Mouse (Mus musculus): ENCODE measurements at regions not wholly inside any gene's neighbourhood (a gene's known extent, or its start where the extent isn't known, plus 50 kb on each side); places are given as distances from the start of the nearest gene placed in this dataset.
A peak's percentile ranks its signal among the peaks of the same experiment; 100 is the strongest.

DNA sequence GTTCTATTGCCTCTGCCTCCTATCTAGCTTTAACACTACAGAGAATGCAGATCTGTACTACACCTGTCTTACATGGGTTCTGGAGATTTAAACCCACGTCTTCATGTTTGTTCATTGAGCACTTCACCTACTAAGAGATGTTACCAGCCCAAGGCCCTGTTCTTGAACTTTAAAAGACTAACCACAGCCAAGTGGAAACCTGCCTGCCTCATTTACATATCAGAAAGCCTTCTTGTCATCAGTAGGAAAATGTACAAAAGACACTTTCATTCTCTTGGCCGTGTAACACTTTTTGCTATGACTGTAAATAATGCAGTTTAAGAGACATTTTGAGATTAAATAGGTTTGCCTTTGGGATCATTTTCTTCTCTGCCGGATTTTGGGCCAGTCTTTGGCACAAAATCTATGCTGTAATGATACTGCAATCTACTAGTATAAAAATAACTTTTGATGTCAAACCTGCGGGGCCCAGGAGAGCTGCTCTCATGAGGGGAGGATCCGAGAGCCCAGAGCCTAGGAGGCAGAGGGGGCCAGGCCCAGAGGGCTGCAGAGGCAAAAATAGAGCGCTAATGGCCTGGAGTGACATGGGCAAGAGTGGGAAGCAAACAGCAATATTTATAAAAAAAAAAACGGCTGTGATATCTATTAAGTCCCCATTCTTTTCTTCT lies 318.4 kb upstream of the Myo3a start:
- DNase-seq (ENCODE audit: low spot score in 2 of 2) = no peak

DNA sequence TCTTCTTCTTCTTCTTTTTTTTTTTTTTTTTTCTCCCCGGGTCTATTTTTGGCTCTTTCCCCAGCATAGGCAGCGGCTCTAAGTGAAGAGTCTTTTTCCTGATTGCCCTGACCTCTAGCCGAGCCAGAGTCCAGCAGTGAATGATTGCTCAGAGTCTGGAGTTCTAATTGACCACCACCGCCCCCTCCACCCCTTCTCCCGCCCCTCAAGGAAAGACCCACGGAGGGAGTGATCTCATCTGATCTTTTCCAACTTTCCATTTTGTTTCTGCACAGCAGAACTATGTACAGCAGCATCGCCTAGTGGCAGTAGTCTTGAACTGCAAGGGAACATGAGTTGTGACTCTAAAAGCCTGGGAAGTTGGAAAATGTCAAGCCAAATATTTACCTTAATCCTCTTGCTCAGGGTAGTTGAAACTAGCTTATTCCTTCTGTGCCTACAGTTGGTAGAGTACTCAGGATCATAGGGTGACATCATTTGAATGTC lies 317.8 kb upstream of the Myo3a start:
- DNase-seq (ENCODE audit: low spot score in 2 of 2) = peak; percentile 32 to 75

DNA sequence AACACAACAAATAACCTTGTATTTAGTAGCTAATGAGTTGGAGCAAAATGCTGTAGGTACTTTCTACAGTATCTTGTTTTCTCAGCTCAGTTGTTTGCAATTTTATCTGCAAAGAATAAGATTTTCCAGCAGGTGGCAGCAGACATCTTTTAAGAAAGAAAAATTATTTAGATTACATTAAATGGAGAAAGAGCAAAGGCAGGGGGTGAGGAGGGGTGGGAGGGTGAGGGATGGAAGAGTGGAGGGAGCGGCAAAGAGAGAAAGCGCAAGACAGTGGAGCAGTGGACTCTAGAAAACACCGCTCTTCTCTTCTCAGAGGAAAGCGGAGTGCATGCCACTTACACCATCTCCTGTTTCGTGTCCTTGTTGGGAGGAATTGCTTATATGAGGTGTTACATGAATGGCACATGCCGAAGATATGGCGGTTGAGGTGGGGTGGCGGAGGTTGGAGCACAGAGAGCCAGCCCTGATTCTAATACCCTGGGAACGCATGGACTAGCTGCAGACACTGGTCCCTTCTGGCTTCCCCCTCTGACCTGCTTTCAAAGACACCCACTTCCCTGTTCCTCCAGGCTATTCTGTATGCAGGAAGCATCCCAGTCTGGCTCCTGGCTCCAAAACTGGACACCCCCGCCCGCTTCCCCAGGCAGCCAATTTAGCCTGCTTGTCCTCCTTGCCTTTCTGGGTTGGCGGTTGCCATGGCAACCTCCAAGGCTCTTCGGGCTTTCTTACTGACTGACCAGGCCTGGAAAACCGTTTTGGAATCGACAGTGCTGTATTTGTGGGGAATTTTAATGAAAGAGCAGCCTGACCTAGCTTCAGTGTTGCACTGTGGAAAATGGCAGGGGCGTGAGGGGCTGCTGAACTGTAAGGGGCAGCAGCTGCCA lies 309.3 kb upstream of the Myo3a start:
- peak; percentile 88 to 94 for DNase-seq (ENCODE audit: low spot score in 2 of 2)

DNA sequence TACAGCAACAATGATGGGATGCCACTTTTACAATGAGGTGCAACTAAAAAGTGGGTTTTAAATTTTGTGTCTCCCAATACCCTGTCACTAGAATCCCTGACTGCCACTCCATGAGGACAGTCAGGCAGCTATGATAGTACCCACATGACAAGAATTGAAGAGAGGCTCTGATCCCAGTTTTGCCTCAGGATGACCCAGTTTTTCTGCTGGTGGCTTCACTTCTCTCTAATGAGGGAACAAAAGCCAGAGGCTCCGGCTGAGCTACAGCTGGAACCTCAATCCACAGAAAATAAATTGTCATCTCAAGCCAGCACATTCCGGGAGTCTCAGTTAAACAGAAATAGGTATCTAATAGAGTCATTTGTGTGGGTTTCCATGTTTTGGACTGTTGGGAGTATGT lies 308.2 kb upstream of the Myo3a start:
- DNase-seq (ENCODE audit: low spot score in 2 of 2) = no peak

DNA sequence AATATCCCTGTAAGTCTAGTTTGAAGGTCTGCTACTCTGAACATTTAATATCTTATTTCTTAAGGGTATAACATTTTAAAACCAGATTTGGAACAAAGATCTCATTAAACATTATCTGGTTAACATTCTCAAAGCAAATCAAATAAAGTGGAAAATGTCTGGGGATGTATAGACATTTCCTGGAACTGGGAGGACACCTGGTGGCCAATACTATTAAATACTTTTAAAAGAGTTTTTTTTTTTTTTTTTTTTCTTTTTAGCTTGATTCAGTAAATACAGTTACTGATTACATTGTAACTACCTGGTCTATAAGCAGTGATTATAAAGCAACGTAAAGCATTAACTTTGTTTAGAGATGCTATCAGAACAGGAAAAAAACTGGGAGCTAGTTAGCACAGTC lies 299.6 kb upstream of the Myo3a start:
- no peak for DNase-seq (ENCODE audit: low spot score in 2 of 2)

DNA sequence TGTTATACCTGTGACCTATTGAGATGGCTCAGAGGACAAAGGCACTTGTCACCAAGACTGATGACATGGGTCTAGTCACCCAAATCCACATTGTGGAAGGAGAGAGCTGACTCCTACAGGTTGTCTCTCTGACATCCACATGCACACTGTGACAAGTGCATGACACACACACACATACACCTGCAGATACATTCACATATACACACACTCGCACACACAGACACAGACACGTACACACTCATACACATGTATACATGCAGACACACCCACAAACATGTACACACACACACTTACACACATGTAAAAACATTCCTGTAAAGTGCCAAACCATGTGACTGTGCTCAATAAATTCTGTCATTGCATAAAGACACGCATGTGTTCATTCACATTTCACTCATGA lies 287.3 kb upstream of the Myo3a start:
- DNase-seq (ENCODE audit: low spot score in 2 of 2) = no peak

DNA sequence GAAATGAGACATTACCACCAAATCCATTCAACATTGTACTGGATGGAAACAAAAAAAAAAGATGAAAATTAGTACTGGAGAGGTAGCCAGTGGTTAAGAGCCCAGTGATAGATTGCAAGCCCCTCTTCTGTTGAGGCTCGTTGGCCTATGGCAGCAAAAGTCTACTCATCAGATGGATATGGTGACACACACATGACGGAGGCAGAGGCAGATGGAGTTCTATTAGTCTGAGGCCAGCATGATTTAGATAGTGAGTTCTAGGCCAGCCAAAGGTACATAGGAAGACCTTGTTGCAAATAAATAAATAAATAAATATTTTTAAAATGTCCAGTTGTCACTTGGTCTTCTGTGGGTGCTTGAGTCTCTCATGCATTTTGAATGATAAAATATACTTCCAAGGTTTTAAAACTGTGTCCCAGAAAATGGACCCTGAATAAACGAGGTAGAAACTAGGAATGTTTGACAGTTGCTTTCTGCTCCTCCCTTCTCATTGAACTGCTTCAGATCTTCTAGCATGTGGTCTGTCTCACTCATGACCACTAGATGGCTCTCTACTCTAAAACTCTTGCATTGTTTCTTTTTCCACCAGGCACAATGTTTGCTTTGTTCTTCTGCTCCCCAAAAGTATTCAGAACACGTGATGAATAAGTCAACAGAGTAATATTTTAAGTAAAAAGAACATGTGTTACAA lies 286.4 kb upstream of the Myo3a start:
- DNase-seq (ENCODE audit: low spot score in 2 of 2) = no peak

DNA sequence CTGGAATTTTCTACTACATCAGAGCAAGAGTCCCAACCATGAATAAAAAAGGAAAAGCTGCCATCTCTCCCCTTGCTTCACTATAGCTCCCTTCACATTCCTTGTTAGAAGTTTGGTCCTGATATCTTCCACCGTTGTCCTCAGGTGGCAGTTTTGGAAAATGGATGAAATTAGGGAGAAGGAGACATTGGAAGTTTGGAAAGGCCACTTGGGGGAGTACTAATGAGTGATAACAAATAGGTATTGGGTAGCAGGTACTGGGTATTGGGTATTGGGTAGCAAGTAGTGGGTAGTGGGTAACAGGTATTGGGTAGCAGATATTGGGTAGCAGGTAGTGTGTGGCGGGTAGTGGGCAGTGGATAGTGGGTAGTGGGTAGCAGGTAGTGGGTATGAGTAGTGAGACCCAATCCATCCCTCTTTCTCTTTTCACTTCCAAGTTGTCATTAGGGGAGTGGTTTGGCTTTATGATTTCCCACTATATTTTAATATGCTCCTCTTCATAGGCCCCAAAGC lies 285.8 kb upstream of the Myo3a start:
- no peak for DNase-seq (ENCODE audit: low spot score in 2 of 2)

DNA sequence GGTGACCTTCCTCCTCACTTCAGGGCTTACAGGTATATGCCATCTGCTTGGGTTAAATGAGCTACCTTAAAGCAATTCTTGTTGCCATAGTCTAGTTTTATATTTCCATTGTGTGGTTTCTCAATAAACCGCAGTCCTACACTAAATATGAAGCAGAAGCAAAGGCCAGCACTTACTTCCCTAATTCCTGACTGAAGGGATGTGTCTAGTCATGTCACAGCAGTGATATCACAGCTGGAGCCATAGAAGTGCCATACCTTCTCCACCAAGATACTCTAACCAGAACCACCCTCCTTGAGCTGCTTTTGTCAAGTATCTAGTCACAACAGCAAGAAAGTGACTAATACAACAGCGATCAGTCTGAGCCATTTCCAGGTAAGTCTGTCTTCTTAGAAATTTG lies 283.6 kb upstream of the Myo3a start:
- DNase-seq (ENCODE audit: low spot score in 2 of 2) = no peak

DNA sequence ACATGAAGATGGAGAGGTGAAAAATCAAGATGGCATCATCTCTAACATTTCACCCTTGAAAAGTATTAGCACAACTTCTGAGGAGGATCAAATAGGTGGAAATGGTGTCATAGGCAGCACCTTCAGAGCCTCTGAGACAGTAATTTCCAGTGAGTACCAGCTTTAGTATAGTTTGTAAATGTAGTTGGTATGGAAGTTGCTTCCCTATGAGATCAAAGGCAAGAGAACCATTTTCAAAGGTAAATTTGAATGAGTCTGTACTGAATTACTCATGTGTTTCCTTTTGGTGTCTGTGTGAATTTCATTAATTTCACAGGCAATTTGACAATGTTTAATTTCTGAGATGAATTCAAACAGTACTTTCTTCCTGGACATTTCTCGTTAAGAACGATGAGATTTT lies 280.8 kb upstream of the Myo3a start:
- DNase-seq (ENCODE audit: low spot score in 2 of 2) = no peak

DNA sequence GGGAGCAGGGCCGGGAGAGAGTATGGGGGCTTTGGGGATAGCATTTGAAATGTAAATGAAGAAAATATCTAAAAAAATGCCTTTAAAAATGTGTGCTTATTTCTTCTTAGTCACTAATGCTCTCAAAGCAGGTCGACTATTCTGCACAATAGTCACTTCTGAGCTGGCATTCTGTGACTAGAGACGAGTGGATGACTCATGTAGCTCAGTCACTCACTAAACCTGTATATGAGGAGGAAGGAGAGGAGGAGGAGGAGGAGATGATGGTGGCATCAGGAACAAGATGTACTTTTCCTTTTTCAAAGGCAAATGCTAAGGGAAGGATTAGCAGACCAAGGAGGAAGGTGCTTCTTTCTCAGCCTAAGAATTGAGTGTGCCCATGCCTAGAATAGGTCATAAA lies 276.0 kb upstream of the Myo3a start:
- DNase-seq (ENCODE audit: low spot score in 2 of 2) = no peak

DNA sequence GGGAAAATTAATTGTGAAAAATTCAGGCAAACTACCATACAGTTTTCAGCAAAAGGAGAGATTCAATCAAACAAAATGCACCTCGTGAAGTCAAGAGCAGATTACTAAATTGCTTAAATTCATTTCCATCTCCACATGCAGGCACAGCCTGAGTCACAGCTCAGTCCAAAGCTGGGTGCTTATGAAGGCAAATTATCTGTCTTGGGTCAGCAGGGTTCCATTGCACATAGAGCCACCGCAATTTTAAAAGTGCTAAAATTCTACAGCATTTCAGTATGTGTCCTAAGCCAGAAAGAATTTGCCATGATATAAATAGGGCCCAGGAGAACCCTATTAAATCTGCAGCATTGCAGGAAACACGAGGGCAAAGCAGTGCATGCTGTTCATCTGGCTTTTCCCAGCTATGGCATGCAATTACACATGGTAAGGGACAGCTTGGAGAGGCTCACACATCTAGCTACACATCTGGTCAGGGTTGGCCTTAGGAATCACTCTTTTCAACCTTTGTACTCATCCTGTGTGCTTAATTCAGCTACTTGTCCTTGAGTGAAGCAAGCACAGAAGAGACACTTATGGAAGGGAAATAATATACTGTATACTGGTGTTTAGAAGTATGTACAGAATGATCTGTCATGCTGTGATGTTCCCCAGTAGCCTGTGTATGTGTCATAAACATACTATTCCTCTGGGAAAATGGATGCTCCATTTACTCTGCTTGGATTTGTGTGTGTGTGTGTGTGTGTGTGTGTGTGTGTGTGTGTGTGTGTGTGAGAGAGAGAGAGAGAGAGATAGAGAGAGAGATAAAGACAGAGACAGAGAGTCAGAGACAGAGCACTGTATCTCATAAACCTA lies 271.0 kb upstream of the Myo3a start:
- DNase-seq (ENCODE audit: low spot score in 2 of 2) = no peak

DNA sequence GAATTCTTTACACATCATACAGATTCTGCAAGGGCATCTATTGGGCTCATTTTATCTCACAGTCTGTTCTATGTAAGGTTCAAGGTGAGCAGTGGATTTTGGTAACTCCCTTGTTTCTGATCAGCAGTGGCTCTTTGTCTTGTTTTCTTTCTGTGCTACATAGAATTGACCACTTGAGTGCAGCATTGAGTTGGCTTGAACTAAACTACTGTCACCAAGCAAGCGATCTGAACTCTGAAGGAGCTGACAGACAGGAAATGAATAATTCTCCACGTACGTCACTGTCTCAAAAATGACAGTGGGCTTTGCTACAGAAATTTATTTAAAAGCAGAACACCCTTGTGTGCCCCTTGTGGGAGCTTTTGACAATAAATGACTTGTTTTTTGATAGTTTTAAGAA lies 268.9 kb upstream of the Myo3a start:
- DNase-seq (ENCODE audit: low spot score in 2 of 2) = peak; percentile 8 to 29

DNA sequence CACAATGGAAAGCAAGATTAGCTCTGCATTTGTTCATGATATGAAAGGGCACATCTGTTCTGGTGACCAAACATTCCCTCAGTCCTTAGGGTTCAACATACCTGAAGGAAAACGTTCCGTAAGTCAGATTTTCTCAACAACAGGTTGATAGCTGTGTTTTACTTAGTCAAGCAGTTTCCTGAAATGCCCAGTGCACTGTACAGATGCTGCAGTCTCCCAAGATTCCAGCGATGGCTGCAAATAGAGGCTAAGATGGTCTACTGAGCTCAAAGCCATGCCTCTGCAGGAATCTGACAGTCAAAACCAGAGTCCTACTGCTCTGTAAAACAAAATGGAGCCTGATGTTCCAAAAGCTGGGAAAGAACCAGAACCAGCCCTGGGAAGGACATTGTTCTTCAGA lies 268.5 kb upstream of the Myo3a start:
- no peak for DNase-seq (ENCODE audit: low spot score in 2 of 2)

DNA sequence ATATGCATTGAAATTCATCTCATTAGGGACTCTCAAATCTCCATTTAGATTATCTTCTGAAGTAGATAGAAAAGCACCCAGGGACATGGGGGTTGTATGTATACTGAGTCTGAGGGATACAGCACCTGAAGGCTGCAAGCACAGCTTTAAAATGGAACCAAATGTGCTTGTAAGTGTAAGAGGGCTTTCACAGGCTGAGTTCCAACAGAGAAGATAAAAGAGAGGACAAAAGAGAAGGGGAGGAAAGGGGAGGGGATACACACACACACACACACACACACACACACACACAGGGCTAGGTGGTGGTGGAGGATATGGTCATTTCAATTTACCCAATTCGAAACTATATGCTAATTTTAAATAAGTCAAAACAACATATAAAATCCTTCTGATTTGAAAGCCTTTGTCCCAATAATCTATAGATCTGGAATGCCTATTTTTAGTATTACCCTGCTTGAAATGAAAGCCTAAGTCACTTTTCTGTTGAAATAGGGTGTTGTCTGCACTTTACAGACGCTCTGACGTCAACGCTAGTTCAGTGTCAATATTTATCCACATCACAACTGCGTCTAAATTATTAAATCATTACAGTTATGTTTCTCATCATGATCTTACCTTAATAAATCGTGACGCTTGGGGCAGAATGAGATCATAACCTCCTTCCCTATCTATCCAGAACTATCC lies 263.8 kb upstream of the Myo3a start:
- DNase-seq (ENCODE audit: low spot score in 2 of 2) = no peak

DNA sequence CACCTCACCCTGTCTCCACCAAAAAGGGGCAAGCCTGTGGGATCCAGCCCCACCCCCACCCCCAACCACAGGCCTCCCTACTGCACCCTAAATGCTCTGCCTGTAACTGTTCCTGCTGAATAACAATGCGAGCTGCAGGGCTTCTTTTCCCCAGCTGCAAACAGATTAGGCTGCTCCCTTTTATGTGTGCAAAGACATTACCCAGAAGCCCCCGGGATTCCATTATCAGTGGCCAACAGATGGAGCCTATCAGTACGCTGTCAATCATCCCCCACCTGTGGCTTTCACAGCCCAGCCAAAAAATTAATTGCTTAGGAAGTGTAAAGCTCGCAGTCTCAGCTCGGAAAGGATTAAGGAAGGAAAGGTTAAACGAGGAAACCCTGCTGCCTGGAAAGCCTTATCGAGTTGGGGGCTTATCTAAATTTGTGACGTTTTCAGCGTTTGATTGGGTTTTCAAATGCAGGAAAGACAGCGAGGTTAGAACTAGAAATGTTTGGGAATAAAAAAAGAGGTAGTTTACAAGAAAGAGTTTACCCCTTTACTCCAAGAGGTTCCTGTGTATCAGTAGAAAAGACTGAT lies 263.2 kb upstream of the Myo3a start:
- peak; percentile 14 to 18 for DNase-seq (ENCODE audit: low spot score in 2 of 2)

DNA sequence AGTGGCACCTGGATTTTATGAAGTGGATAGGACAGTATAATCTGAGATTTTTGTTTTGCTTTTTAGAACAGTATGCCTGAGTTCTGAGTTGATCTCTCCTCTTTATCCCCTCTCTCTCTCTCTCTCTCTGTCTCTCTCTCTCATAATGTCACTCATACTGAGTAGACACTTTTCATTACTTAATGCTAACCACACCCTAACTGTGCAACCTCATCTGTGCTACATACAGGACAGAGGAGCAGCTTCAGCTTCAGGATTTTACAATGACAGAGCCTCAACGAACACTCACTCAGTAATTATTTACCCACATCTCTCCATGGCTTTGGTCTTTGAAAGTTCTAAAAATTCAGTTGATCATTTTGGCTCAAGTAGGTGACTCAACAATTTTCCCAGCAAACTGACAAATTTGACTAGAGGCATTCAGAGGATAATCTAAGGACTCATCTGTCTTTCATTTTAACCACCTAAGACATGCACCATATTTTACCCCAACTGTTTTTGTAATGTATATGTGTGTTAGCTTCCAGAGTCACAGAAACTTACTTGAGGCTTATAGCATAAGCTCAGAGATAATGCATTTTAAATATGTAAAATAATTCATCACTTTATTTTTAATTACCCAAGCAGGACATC lies 256.4 kb upstream of the Myo3a start:
- DNase-seq (ENCODE audit: low spot score in 2 of 2) = no peak

DNA sequence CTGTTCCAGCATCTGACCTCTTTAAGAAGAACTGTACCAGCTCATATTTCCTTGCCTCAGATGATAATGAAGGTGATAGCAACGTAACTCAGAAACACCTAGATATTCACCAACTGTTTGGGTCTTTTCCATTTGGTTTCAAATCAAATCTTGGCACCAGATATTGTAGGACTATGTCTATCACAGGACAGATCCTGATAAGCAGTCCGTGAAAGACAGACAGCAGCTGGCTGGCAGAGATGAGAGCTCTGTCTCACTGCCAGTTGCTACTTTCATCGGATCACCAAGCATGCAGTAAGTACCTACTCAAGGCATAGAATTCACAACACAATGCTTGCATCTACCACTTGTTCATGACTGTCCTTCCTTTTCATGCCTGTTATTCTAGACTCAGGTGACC lies 252.7 kb upstream of the Myo3a start:
- DNase-seq (ENCODE audit: low spot score in 2 of 2) = no peak

DNA sequence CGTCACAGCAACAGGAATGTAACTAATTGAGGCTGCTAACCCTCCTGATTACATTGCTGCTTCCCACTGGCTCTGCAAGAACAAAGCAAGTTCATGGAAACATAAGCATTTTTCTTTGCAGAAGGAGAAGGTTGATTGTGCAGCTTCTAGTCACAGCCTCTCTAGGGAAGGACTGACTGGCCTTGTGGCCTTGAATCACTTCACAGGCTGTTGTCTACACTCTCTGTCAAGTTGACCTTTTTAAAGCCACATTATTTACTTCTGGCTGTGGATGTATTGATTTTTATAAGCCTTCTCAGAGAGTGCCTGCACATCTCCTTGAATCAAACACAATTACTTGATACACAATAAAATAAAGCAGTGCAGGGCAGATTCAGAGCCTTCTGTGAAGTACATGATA lies 251.8 kb upstream of the Myo3a start:
- DNase-seq (ENCODE audit: low spot score in 2 of 2) = no peak

DNA sequence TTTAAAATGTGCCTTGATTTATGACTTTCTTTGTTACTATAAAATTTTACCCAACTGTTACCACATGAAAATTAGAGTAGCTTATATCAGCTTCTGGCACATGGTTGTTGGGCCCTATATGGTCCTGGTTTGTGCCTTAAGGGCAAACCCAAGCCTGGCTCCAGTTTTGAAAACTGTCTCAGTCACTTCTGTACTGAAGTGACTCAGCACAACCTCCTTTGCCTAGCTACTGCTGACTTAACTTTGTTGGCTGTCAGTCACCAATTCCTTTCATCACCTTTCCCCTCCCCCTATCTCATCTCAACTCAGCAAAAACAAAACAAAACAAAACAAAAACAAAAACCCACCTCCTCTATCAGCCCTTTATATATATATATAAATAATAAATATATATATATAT lies 251.0 kb upstream of the Myo3a start:
- no peak for DNase-seq (ENCODE audit: low spot score in 2 of 2)
